Mouse (Mus musculus) ES-Bruce4 (cell line): ENCODE measurements at regions not wholly inside any gene's neighbourhood (a gene's known extent, or its start where the extent isn't known, plus 50 kb on each side); places are given as distances from the start of the nearest gene placed in this dataset.

Source experiments
- H3K27ac ChIP-seq: 2 replicates; pipeline ENCODE4 v1.5.1; 2012; ENCODE audit warnings: low read length, inconsistent platforms; ENCODE audit not compliant: insufficient read depth
- H3K27me3 ChIP-seq: 2 replicates; pipeline ENCODE4 v1.6.1; 2012; ENCODE audit warnings: mild to moderate bottlenecking, low read length, inconsistent platforms; ENCODE audit not compliant: control insufficient read depth, poor library complexity, insufficient read depth, severe bottlenecking
- H3K36me3 ChIP-seq: 2 replicates; pipeline ENCODE4 v1.6.1; 2012; ENCODE audit warnings: inconsistent platforms, mild to moderate bottlenecking, low read length, moderate library complexity; ENCODE audit not compliant: control insufficient read depth, poor library complexity, insufficient read depth, severe bottlenecking
- H3K4me1 ChIP-seq: one replicate; pipeline ENCODE4 v1.8.1; 2011; ENCODE audit warnings: low read length; ENCODE audit not compliant: control insufficient read depth, insufficient read depth
- H3K4me3 ChIP-seq: 2 replicates; pipeline ENCODE4 v1.5.1; 2011; ENCODE audit warnings: low read depth, mild to moderate bottlenecking, low read length
- H3K9ac ChIP-seq: 2 replicates; pipeline ENCODE4 v1.6.1; 2012; ENCODE audit warnings: low read depth, mild to moderate bottlenecking, inconsistent platforms; ENCODE audit not compliant: poor library complexity, severe bottlenecking
- H3K9me3 ChIP-seq: replicated peaks from 2 replicates; pipeline ENCODE4 v1.6.1; 2012; ENCODE audit warnings: mild to moderate bottlenecking, low read length, inconsistent platforms; ENCODE audit not compliant: control insufficient read depth, poor library complexity, insufficient read depth, severe bottlenecking
- CTCF ChIP-seq: IDR thresholded peaks from one replicate; pipeline ENCODE4 v1.8.1; 2011; ENCODE audit warnings: low read depth, low read length
- EP300 ChIP-seq: IDR thresholded peaks from 2 replicates; pipeline ENCODE4 v1.6.1; 2011; ENCODE audit warnings: low read depth, low read length; ENCODE audit not compliant: insufficient read depth
- POLR2A ChIP-seq: IDR thresholded peaks from one replicate; pipeline ENCODE4 v1.8.1; 2011; ENCODE audit warnings: low read length; ENCODE audit not compliant: insufficient read depth

DNA sequence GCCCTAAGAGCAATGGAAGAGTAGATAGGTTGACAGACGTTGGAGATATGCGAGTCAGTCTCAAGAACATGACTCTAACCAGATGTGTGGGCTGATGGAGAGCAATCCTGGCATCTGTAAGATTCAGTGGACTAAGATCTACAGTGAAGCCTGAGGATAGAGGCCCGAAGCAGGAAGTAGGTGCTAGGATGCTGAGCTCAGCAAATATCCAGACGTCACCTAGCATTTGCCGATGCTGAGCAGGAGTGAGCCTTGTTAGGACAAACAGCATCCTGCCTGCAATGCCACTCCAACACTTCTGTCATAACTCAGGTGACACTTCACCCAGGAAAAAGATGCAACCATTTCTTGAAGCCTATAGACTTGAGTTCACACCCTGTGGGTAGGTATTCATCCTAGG lies 199.8 kb downstream of the Hs3st3b1 start:
- no peaks in the 10 kb centered on the region for H3K27me3 ChIP-seq
- H3K4me1 ChIP-seq, result no peaks in the 10 kb centered on the region
- no peak overlapping the region for H3K9ac ChIP-seq
- TF ChIP-seq CTCF, result no peak
- TF ChIP-seq EP300, result no peak
- TF ChIP-seq POLR2A, result no peak
- H3K36me3 ChIP-seq, result no peaks in the 10 kb centered on the region
- no peaks in the 10 kb centered on the region; the same call in 1 of the 2 replicates for H3K9me3 ChIP-seq
- H3K27ac ChIP-seq, result no peak overlapping the region
- no peak overlapping the region for H3K4me3 ChIP-seq

DNA sequence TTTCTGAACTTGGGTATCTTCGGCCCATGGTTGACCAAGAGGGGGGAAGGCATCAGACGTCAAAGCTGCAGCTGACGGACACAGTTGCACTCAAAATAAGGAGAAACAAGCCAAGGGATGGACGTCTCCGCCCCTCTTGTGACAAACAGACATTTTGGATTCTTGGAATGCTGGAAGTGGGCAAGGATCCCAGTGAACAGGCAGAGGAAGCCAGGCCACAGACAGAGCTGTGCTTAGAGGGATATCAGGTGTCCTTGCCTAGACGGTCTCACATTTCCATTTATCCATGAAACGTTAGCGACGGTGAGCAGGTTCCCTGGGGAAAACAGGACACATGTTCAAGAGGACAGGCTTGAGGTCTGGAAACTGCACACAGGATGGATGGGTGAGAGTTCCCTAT lies 191.2 kb downstream of the Hs3st3b1 start:
- Histone ChIP-seq H3K4me1 (no peaks in the 10 kb centered on the region), H3K27me3 (no peaks in the 10 kb centered on the region; the same call in 1 of the 2 replicates), H3K9me3 (no peaks in the 10 kb centered on the region), H3K27ac (no peak overlapping the region), H3K4me3 (no peak overlapping the region), H3K9ac (no peak overlapping the region), H3K36me3 (no peaks in the 10 kb centered on the region)
- TF ChIP-seq CTCF, result no peak
- no peak for TF ChIP-seq POLR2A
- TF ChIP-seq EP300, result no peak

DNA sequence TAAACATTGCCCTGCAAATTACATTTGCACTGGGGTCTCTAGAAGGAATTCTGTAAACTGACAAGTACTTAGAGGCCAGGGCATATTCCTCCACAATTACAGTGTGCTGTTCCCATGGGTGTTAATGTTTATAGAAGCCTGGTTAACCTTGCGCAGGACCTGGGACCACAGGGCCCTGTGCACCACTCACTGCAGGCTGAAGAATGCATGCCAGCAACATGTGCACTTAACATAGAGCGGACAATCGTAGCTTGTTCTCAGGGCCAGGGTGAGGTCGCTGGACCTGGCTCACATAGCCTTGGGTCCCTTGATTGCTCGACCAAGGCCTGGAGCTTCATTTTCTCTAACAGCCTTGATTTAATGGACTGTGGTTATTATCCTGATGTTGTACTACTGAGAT lies 168.8 kb downstream of the Hs3st3b1 start:
- H3K9me3 ChIP-seq, result no peaks in the 10 kb centered on the region
- no peaks in the 10 kb centered on the region for H3K27me3 ChIP-seq
- no peak overlapping the region for H3K4me3 ChIP-seq
- H3K27ac ChIP-seq, result no peak overlapping the region
- no peaks in the 10 kb centered on the region for H3K4me1 ChIP-seq
- H3K9ac ChIP-seq, result no peak overlapping the region
- no peaks in the 10 kb centered on the region for H3K36me3 ChIP-seq
- no peak for TF ChIP-seq EP300
- TF ChIP-seq POLR2A, result no peak
- TF ChIP-seq CTCF, result no peak

DNA sequence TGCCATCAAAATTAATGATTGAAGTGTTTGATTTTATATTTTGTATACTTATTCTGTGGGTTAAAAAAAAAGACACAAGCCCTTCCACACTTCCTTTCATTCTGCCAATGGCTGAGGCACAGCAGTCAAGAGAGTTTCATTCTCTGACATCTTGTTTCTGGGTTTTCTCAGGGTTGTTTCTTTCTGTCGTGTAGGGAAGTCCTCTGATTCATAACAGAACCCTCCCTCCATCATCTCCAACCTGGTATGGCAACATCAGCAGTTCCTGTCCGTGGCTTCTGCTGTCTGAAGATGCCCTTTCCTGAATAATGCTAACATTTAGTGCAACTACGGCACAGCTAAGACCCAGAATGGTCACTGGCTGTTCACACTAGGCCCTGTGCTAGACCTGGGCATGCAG lies 167.3 kb downstream of the Hs3st3b1 start:
- Histone ChIP-seq H3K27me3 (no peaks in the 10 kb centered on the region), H3K9ac (no peak overlapping the region), H3K4me3 (no peak overlapping the region), H3K4me1 (no peaks in the 10 kb centered on the region), H3K9me3 (no peaks in the 10 kb centered on the region), H3K36me3 (no peaks in the 10 kb centered on the region), H3K27ac (no peak overlapping the region)
- no peak for TF ChIP-seq EP300
- no peak for TF ChIP-seq CTCF
- no peak for TF ChIP-seq POLR2A

DNA sequence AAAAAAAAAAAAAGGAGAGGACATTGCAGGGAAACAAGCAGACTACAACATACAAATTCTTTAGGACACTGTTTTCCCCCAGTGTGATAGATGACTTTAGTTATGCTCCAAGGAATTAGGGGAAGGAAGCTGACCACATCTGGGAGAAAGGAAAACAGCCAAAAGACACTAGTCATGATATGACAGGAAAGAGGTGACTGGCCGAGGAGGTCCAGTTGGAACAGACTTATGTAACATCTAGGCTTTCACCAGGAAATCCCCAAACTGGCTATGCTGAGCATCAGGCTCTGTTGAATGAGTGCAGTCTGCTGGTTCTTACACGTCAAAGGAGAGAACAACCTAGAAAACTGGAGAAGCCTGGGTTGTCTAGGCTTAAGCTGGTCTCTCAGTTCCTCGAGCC lies 163.8 kb downstream of the Hs3st3b1 start:
- no peaks in the 10 kb centered on the region for H3K4me1 ChIP-seq
- no peaks in the 10 kb centered on the region for H3K36me3 ChIP-seq
- TF ChIP-seq CTCF (no peak), POLR2A (no peak), EP300 (no peak)
- H3K4me3 ChIP-seq, result no peak overlapping the region
- H3K9ac ChIP-seq, result no peak overlapping the region
- no peaks in the 10 kb centered on the region for H3K9me3 ChIP-seq
- no peak overlapping the region for H3K27ac ChIP-seq
- H3K27me3 ChIP-seq, result no peaks in the 10 kb centered on the region

DNA sequence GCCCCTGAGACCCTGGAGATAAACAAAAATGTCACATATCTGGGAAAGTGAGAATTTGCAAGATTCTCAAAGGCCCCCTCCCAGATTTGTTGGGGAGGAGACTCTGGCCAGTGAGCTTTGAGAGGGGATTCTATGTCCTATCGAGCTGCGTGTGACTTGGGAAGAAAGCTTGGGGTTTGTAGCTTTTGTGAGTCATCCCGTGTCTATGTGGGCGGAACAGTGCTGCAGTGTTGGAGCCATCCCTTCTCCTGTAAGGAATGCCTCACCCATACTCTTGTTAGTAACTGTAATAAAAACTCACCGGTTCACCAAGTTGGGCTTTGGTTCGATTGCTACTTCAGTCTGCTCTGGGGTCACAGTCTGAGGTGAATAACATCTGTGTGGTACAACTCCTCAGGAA lies 160.5 kb downstream of the Hs3st3b1 start:
- H3K4me1 ChIP-seq, result no peaks in the 10 kb centered on the region
- H3K27me3 ChIP-seq, result no peaks in the 10 kb centered on the region
- no peak overlapping the region for H3K27ac ChIP-seq
- H3K4me3 ChIP-seq, result no peak overlapping the region
- TF ChIP-seq POLR2A (no peak), CTCF (no peak), EP300 (no peak)
- H3K9ac ChIP-seq, result no peak overlapping the region
- no peaks in the 10 kb centered on the region for H3K9me3 ChIP-seq
- H3K36me3 ChIP-seq, result no peaks in the 10 kb centered on the region

DNA sequence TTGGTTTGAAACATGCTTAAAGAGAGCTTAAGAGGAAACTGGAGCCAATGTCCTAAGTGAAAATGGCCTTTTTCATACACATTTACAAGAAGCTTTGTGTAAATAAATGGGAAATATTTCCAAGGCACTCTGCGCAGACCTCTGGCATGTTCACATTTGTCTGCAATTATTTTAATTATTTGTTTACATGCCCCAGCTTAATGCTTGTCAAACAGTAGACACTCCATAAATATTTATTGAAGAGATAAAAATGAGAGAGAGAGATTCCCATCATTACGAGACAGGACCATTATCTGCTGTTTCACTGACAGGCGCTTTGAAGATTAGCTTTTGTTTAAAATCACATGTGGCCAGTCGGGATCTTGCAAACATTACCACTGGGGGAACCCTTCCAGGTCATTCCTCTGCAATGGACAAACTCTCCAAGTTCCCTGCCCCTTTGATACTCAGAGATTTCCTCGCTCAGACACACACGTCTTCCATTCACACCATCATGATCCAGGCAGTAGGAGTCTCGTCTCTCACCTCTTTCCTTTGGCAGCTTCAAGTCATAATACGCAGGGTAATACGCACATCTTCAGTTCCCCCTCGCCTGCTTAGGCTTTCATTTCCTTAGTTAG lies 154.3 kb downstream of the Hs3st3b1 start:
- Histone ChIP-seq H3K27me3 (no peaks in the 10 kb centered on the region), H3K27ac (no peak overlapping the region), H3K9ac (no peak overlapping the region), H3K9me3 (no peaks in the 10 kb centered on the region), H3K36me3 (no peaks in the 10 kb centered on the region), H3K4me1 (no peaks in the 10 kb centered on the region), H3K4me3 (no peak overlapping the region)
- TF ChIP-seq EP300, result no peak
- TF ChIP-seq CTCF, result no peak
- no peak for TF ChIP-seq POLR2A
